Mouse (Mus musculus) heart, adult 2 months (tissue): Measurements from ENCODE around the gene Hspa12a. TPM values are rescaled to one million over a fixed set of nuclear protein-coding genes. Genes with fewer than 3 reads are reported as not detected.

Experiments
- DNase-seq, 2 experiments: peaks; one replicate each; pipeline ENCODE4 v3.0.0; 2021
- H3K27ac ChIP-seq: fragments of 200-600 bp; 2 replicates; pipeline ENCODE4 v1.8.1; 2022
- H3K27me3 ChIP-seq: fragments of 200-500 bp; 2 replicates; pipeline ENCODE4 v1.6.1; 2012; ENCODE audit warnings: mild to moderate bottlenecking, low read length, inconsistent platforms, mixed read lengths; ENCODE audit not compliant: control insufficient read depth, insufficient read depth
- H3K36me3 ChIP-seq: fragments of 200-500 bp; 2 replicates; pipeline ENCODE4 v1.6.1; 2012; ENCODE audit warnings: low read length, inconsistent platforms; ENCODE audit not compliant: control insufficient read depth, insufficient read depth
- H3K4me1 ChIP-seq: fragments of 200-500 bp; 2 replicates; pipeline ENCODE4 v1.6.1; 2011; ENCODE audit warnings: low read length; ENCODE audit not compliant: control insufficient read depth, insufficient read depth
- H3K4me3 ChIP-seq: fragments of 200-600 bp; 2 replicates; pipeline ENCODE4 v1.8.1; 2022
- H3K79me2 ChIP-seq: fragments of 200-500 bp; replicated peaks from 2 replicates; pipeline ENCODE4 v1.6.1; 2012; ENCODE audit warnings: mild to moderate bottlenecking, inconsistent platforms, low read length, moderate library complexity, mixed read lengths; ENCODE audit not compliant: control insufficient read depth, insufficient read depth
- H3K9ac ChIP-seq: fragments of 200-500 bp; 2 replicates; pipeline ENCODE4 v1.6.1; 2012; ENCODE audit warnings: low read depth, mild to moderate bottlenecking, control low read depth, inconsistent platforms, low read length, mixed read lengths
- CTCF ChIP-seq: fragments of 200-600 bp; IDR thresholded peaks from 2 replicates; pipeline ENCODE4 v1.8.1; 2022; ENCODE audit warnings: antibody characterized with exemption, mild to moderate bottlenecking, moderate library complexity
- EP300 ChIP-seq: fragments of 200-500 bp; IDR thresholded peaks from 2 replicates; pipeline ENCODE4 v1.6.1; 2011; ENCODE audit warnings: low read depth, low read length, control low read depth; ENCODE audit not compliant: insufficient read depth
- POLR2A ChIP-seq: fragments of 200-500 bp; IDR thresholded peaks from 2 replicates; pipeline ENCODE4 v1.6.1; 2011; ENCODE audit warnings: mild to moderate bottlenecking, low read depth, low read length, control low read depth; ENCODE audit not compliant: insufficient read depth
- WGBS: fragments of 180-500 bp; shearing (Covaris S2); methylation state at CpG from one replicate; pipeline ENCODE4 v1.1.7; 2018; 5-methylcytosine and 5-hydroxymethylcytosine counted together
- intact Hi-C: fragments of 180-260 bp; cut with DNase I; formaldehyde crosslinking; loops from one replicate; pipeline ENCODE4 v1.15.1; 2025
- polyA plus RNA-seq: library from polyadenylated mRNA; depleted of rRNA; stranded (reverse); fragments of >200 nt; gene quantifications from 2 replicates; pipeline ENCODE4 v1.2.3, GENCODE M21; 2012
- total RNA-seq, 2 experiments: library from RNA; stranded (reverse); gene quantifications; 2 replicates each; pipeline ENCODE4 v1.2.3; 2021

Gene Hspa12a
- total and polyA plus RNA-seq, 3 experiments = 12.2 to 17.7 (median 14.7) TPM

DNA sequence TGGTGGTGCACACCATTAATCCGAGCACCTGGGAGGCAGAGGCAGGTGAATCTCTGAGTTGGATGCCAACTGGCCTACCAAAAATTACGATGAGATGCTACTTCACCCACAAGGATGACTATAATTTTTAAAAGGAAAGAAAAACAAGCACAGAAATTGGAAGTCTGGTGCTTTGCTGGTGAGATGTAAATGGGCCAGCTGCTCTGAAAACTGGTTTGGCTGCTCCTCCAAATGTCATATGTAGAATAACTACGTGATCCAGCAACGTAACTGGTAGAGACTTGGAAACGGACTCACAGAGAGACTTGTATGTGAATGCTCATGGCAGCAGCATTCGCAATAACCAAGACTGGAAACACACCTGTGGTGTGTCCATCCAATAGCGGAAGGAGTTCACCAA, 113.3 kb downstream of the Hspa12a start:
- Histone ChIP-seq H3K4me3 (no peak overlapping the region), H3K9ac (no peak overlapping the region), H3K27me3 (no peaks in the 10 kb centered on the region), H3K79me2 (no peaks in the 10 kb centered on the region; the same call in 1 of the 2 replicates), H3K36me3 (no peaks in the 10 kb centered on the region), H3K27ac (no peak overlapping the region), H3K4me1 (peaks cover 1% of the 10 kb centered on the region; the same call in 1 of the 2 replicates)
- DNase-seq = no peak
- intact Hi-C loops = no loop called here
- no peak for TF ChIP-seq CTCF
- TF ChIP-seq EP300 = no peak
- no peak for TF ChIP-seq POLR2A
- WGBS = 84% methylated on average over 7 of the region's 7 CpGs

DNA sequence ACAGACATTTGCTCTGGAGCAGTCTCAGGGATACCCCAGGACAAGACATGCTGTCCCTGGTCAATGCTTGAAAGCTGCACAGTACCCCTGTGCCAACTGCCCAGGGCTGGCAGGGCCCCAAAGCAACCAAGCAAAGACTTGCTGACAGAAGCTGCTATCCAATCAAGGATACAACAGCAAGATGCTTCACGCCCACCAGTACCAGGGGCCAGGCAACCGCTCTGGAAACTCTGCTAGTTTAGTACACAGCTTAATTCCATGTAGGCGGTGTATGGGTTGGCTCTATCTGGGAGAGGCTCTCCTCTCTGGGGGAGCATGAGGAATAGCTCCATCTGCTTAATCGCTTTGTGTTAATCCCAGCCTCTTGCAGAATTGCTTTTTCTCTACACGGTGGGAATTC, 113.9 kb downstream of the Hspa12a start:
- no peak overlapping the region for H3K27ac ChIP-seq
- no peaks in the 10 kb centered on the region for H3K27me3 ChIP-seq
- TF ChIP-seq POLR2A = no peak
- intact Hi-C loops = no loop called here
- WGBS = 51% methylated on average over 5 of the region's 5 CpGs
- no peaks in the 10 kb centered on the region for H3K36me3 ChIP-seq
- no peak overlapping the region for H3K4me3 ChIP-seq
- no peak overlapping the region for H3K9ac ChIP-seq
- H3K79me2 ChIP-seq = no peaks in the 10 kb centered on the region; the same call in 1 of the 2 replicates
- no peak for DNase-seq
- peaks cover 1% of the 10 kb centered on the region; the same call in 1 of the 2 replicates for H3K4me1 ChIP-seq

DNA sequence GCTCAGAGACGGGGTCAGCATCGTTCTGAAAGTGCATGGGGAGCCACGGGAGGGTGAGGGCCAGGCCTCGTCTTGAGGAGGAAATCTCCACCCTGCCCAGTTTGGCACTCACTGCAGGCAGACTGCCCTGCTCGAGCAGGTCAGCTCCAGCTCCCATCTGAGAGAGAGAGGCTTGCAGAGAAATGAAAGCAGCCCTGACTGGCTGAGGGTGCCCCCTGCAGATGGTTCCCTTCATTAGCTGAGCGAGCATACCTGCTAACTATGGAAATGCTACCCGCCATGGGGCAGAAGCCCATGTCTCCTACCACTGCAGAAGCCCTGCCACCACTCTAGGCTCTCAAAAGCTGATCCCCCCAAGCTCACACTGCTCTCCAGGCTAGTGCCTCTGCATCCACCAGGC, 115.8 kb downstream of the Hspa12a start:
- no peak overlapping the region for H3K9ac ChIP-seq
- 44% methylated on average over 7 of the region's 7 CpGs for WGBS
- no peak for DNase-seq
- H3K27me3 ChIP-seq = no peaks in the 10 kb centered on the region
- H3K79me2 ChIP-seq = no peaks in the 10 kb centered on the region; the same call in 1 of the 2 replicates
- no peak overlapping the region for H3K4me3 ChIP-seq
- no peak overlapping the region for H3K27ac ChIP-seq
- H3K4me1 ChIP-seq = peaks cover 1% of the 10 kb centered on the region; the same call in 1 of the 2 replicates
- TF ChIP-seq POLR2A (no peak), CTCF (peak; percentile 59)
- H3K36me3 ChIP-seq = no peaks in the 10 kb centered on the region
- intact Hi-C loops = loop anchor here (1.0 kb wide), 1 partner anchor 21 kb away; no protein-coding TSS in a partner anchor

DNA sequence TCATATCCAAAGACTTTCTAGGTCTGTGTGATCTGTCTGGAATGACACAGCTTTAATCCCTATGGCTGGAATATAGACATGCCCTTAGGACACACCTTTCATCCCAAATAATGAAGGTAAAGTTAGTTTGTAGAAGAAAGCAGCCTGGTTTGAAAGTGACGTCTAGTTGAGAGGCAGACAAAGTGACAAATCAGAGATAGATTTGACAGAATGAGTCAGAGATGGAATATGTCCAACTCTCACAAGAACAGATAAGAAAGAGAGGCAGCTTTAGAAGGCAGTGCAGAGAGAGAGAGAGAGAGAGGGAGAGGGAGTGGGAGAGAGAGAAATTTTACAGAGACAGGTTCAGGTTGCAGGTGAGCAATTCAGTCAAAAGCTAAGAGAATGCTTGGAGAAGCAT, 119.1 kb downstream of the Hspa12a start:
- intact Hi-C loops = no loop called here
- H3K36me3 ChIP-seq = no peaks in the 10 kb centered on the region
- no peak for TF ChIP-seq POLR2A
- no peak for TF ChIP-seq EP300
- TF ChIP-seq CTCF = no peak
- H3K4me3 ChIP-seq = no peak overlapping the region
- H3K79me2 ChIP-seq = no peaks in the 10 kb centered on the region
- WGBS = 30% methylated on average over 1 of the region's 1 CpGs
- H3K27me3 ChIP-seq = no peaks in the 10 kb centered on the region
- peaks cover 3% of the 10 kb centered on the region; the same call in 1 of the 2 replicates for H3K4me1 ChIP-seq
- no peak for DNase-seq
- no peak overlapping the region for H3K27ac ChIP-seq
- H3K9ac ChIP-seq = no peak overlapping the region

DNA sequence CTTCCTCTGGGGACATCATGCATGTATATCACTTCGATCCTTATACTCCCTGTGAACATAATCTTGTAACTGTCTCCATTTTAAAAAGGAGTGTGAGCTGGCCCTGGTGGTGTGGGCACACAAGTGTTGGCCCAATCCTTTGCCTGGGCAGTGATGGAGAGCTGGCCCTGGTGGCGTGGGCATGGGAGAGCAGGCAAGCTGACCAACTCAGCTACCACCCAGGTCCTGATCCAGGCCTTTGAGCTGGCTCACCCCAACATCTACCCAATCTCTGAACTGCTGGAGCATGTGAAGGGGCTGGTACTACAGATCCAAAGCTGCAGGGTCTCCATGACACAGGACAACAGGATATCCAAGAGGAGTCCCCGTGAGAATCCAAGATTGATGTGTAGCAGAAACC, 120.2 kb downstream of the Hspa12a start:
- Histone ChIP-seq H3K27ac (peak overlapping the region; percentile 86; the same call in 1 of the 2 replicates), H3K27me3 (no peaks in the 10 kb centered on the region), H3K4me3 (no peak overlapping the region), H3K4me1 (peaks cover 8% of the 10 kb centered on the region), H3K9ac (no peak overlapping the region), H3K79me2 (no peaks in the 10 kb centered on the region), H3K36me3 (no peaks in the 10 kb centered on the region)
- no peak for DNase-seq
- 85% methylated on average over 3 of the region's 3 CpGs for WGBS
- no peak for TF ChIP-seq POLR2A
- no peak for TF ChIP-seq EP300
- no peak for TF ChIP-seq CTCF
- intact Hi-C loops = no loop called here

DNA sequence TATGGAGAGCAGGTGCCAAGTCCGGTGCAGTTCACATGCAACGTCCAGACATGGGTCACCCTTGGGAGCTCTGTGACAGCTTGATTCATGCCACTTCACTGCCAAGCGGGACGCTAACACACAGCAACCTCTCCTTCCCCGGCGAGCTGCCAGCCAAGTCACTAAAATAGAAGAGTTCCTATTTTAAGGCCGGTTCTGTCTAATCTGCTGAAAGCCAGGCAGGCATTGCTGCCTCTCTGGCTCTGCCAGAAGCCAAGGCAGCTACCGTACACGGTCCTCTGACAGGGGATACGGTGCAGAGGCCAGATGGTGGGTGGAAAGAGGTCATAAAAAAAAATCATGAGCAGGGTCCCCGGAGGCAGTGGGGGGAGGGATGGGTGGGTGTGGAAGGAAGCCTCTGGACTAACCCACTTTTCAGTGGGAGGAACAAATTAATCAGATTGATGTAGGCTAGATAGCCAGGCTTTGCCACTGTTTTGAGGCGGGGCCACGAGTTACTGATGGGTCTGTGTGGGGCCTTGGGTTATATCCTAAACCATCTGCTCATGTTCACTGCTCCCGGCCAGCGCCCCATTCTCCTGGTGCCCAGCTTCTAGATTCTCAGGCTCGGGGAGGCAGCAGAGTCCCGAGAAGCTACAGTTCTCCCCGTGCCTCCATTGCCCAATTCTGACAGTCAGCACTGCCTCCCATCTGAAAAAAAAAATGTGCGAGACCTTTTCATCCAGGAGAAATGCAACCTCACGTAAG, 120.8 kb downstream of the Hspa12a start:
- peak; percentile 77 to 89 for DNase-seq
- intact Hi-C loops = no loop called here
- TF ChIP-seq POLR2A (0 out of 2 replicates have a peak, but pooled peaks have one; percentile 32), EP300 (peak; percentile 71), CTCF (no peak)
- H3K4me3 ChIP-seq = no peak overlapping the region
- H3K27ac ChIP-seq = peak overlapping the region; percentile 86
- H3K4me1 ChIP-seq = peaks cover 8% of the 10 kb centered on the region
- H3K9ac ChIP-seq = no peak overlapping the region
- no peaks in the 10 kb centered on the region for H3K36me3 ChIP-seq
- H3K79me2 ChIP-seq = no peaks in the 10 kb centered on the region
- H3K27me3 ChIP-seq = no peaks in the 10 kb centered on the region
- WGBS = 52% methylated on average over 20 of the region's 20 CpGs
